In the genomic region with DNA sequence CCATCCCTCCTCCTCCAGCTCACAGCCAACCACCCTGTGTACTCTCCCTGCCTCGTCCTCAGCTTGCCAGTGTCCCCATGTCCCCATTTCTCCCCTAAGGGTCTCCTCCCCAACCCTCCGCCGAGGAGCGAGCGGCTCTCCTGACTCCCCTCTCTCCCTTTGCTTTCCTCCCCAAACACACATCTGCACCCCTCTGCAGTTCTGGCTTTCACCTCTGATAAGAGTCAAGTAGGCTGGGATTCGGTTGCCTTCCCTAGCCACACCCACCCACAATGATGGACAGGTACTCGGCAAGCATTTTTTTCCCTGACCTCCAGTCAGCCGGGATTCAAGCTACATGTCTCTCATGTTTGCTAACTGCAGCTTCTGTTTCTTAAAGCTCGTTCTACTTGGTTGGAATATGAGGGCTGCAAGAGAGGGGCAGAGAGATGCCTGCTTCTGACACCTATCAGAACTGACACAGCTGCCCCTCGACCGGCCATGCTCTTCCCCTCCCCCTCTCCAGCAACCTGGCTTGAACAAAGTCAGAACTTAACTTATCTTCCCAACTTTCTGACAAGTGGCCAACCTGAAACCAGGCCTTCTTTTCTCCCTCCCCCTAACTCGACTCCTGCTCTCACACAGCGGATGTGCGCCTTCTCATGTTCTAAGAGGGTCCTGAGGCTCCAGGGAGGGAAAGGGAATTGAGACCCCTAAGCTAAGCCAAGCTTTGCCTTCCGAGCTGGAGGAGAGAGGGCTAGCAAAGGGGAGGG, we compare ENCODE assay signal across 8 mouse cellular contexts. TPM values are rescaled to one million over a fixed set of nuclear protein-coding genes. Genes with fewer than 3 reads are reported as not detected.
DNase-seq lines count a peak whose midpoint lies in the region; ATAC-seq and TF ChIP-seq lines count a peak whose summit lies in the region.

No protein-coding gene starts in this region.

- peak overlapping the region; percentile 68 for H3K27ac ChIP-seq in forebrain, postnatal 0 days (ENCODE audit: low read depth, low read length)
- peak overlapping the region; percentile 8; the same call in 1 of the 2 replicates for H3K27ac ChIP-seq in liver, embryonic 11.5 days (ENCODE audit: low read depth, low read length)
- peak overlapping the region; percentile 75 for H3K27ac ChIP-seq in neural tube, embryonic 14.5 days (ENCODE audit: low read depth, low read length)

- H3K4me2 ChIP-seq in forebrain, postnatal 0 days (ENCODE audit: low read depth) = peak overlapping the region; percentile 74
- H3K4me2 ChIP-seq in liver, embryonic 11.5 days = peak overlapping the region; percentile 79
- peak overlapping the region; percentile 71 for H3K4me2 ChIP-seq in neural tube, embryonic 14.5 days (ENCODE audit: low read depth, low read length)

- peak overlapping the region; percentile 63 for H3K9ac ChIP-seq in forebrain, postnatal 0 days
- no peak overlapping the region; the same call in 1 of the 2 replicates for H3K9ac ChIP-seq in liver, embryonic 11.5 days (ENCODE audit: low read depth, low read length)
- peak overlapping the region; percentile 53 for H3K9ac ChIP-seq in neural tube, embryonic 14.5 days (replicated peaks; ENCODE audit: low read depth, low read length)

- ATAC-seq in forebrain, postnatal 0 days = peak; percentile 34; the same call in 1 of the 2 replicates
- ATAC-seq in liver, embryonic 11.5 days (replicated peaks; ENCODE audit: low FRiP score) = no peak
- ATAC-seq in neural tube, embryonic 14.5 days (ENCODE audit: low read depth) = no peak

- peak; percentile 17 to 34 for DNase-seq in cerebellum, postnatal 25 days
- no peak for DNase-seq in cerebellum, postnatal 36 days
- peak; percentile 63 for DNase-seq in ZHBTc4 (ENCODE audit: low read depth, low spot score)
- DNase-seq in forebrain, postnatal 0 days = peak; percentile 59
- DNase-seq in liver, embryonic 11.5 days (ENCODE audit: low spot score) = peak; percentile 36
- no peak for DNase-seq in urinary bladder, adult 2 months (ENCODE audit: low spot score)
- DNase-seq in cerebellum, adult 9-11 months = no peak

- peak overlapping the region; percentile 65 for H3K4me3 ChIP-seq in forebrain, postnatal 0 days (ENCODE audit: low read depth, low read length)
- H3K4me3 ChIP-seq in liver, embryonic 11.5 days (ENCODE audit: low read depth, low read length) = peak overlapping the region; percentile 60
- H3K4me3 ChIP-seq in neural tube, embryonic 14.5 days (ENCODE audit: low read depth, low read length) = peak overlapping the region; percentile 57

- no peak for TF ChIP-seq CTCF in forebrain, postnatal 0 days (IDR thresholded peaks at IDR 0.05; ENCODE audit: low read depth)

- H3K27me3 ChIP-seq in forebrain, postnatal 0 days (ENCODE audit: insufficient read depth, low read length) = no peaks in the 10 kb centered on the region
- H3K27me3 ChIP-seq in liver, embryonic 11.5 days (replicated peaks; ENCODE audit: control insufficient read depth, insufficient read depth, low read length) = peaks cover 32% of the 10 kb centered on the region
- H3K27me3 ChIP-seq in neural tube, embryonic 14.5 days (ENCODE audit: control insufficient read depth, insufficient read depth, low read length) = no peaks in the 10 kb centered on the region

- H3K36me3 ChIP-seq in forebrain, postnatal 0 days (ENCODE audit: insufficient read depth) = no peaks in the 10 kb centered on the region
- H3K36me3 ChIP-seq in liver, embryonic 11.5 days (ENCODE audit: control insufficient read depth, insufficient read depth, low read length) = no peaks in the 10 kb centered on the region
- H3K36me3 ChIP-seq in neural tube, embryonic 14.5 days (ENCODE audit: control insufficient read depth, insufficient read depth, low read length) = no peaks in the 10 kb centered on the region

- WGBS in forebrain, postnatal 0 days = 2% methylated on average over 15 of the region's 15 CpGs
- 6% methylated on average over 15 of the region's 15 CpGs for WGBS in liver, embryonic 11.5 days
- WGBS in neural tube, embryonic 14.5 days = 3% methylated on average over 15 of the region's 15 CpGs

- H3K9me3 ChIP-seq in forebrain, postnatal 0 days (ENCODE audit: low read length) = no peaks in the 10 kb centered on the region
- H3K9me3 ChIP-seq in liver, embryonic 11.5 days (ENCODE audit: control insufficient read depth, low read length) = no peaks in the 10 kb centered on the region
- H3K9me3 ChIP-seq in neural tube, embryonic 14.5 days (ENCODE audit: control insufficient read depth, low read length) = no peaks in the 10 kb centered on the region

- H3K4me1 ChIP-seq in forebrain, postnatal 0 days (ENCODE audit: insufficient read depth) = peaks cover 16% of the 10 kb centered on the region
- H3K4me1 ChIP-seq in liver, embryonic 11.5 days (replicated peaks; ENCODE audit: control insufficient read depth, insufficient read depth, low read length) = peaks cover 23% of the 10 kb centered on the region
- peaks cover 44% of the 10 kb centered on the region for H3K4me1 ChIP-seq in neural tube, embryonic 14.5 days (ENCODE audit: control insufficient read depth, insufficient read depth, low read length)

RNA-seq across cellular contexts. Expression of gene Kirrel, which starts 2.0 kb away (rescaled TPM):
- total RNA-seq in forebrain, postnatal 0 days (2014; rRNA removed) = 4.7 and 6.9 TPM in 2 replicates
- polyA plus RNA-seq in forebrain, postnatal 0 days (2015; fragmentation: Nextera tagmentation; extraction: Ambion mirVana) = 1.1 and 2.2 TPM in 2 replicates
- polyA plus RNA-seq in liver, embryonic 11.5 days (2014; fragmentation: Nextera tagmentation; extraction: Ambion mirVana) = 3.6 and 4.1 TPM in 2 replicates
- 3.9 and 4.9 TPM in 2 replicates for polyA plus RNA-seq in neural tube, embryonic 14.5 days (2014; fragmentation: Nextera tagmentation; extraction: Ambion mirVana)
- polyA plus RNA-seq in urinary bladder, adult 2 months (2012; rRNA removed) = 23.5 and 23.6 TPM in 2 replicates

Comparison
In these comparisons a context has a peak if more than half of its experiments do, and no peak if none do; other contexts are left out.
1. DNase-seq: peak in cerebellum, postnatal 25 days (2 of 2), ZHBTc4 (single experiment), forebrain, postnatal 0 days (single experiment) and liver, embryonic 11.5 days (single experiment); none in cerebellum, postnatal 36 days (0 of 2), urinary bladder, adult 2 months (single experiment) and cerebellum, adult 9-11 months (single experiment).
2. H3K27ac ChIP-seq: peak in every context shown above with its lines; median percentile 75 in neural tube, embryonic 14.5 days; 68 in forebrain, postnatal 0 days; 8 in liver, embryonic 11.5 days.
3. Peak in every context shown above with its lines, with median percentiles within 50 percentile points of each other: H3K4me2 ChIP-seq and H3K4me3 ChIP-seq.